Mouse (Mus musculus): ENCODE results near the gene Vmp1. TPM values are rescaled to one million over a fixed set of nuclear protein-coding genes. Genes with fewer than 3 reads are reported as not detected.

Gene Vmp1
- polyA plus RNA-seq, 1 experiment from 2014 or later = 97.9 TPM

GRCm38 (mm10) chr11:86591301-86591845 lies 92.3 kb downstream of the Vmp1 start:
- DNase-seq (ENCODE audit: low spot score) = no peak
- peaks cover 22% of the 10 kb centered on the region for H3K4me1 ChIP-seq
- H3K4me3 ChIP-seq = no peak overlapping the region
- peaks cover 4% of the 10 kb centered on the region; the same call in 1 of the 2 replicates for H3K36me3 ChIP-seq
- no peak overlapping the region for H3K27ac ChIP-seq
- H3K27me3 ChIP-seq (ENCODE audit: low read depth, poor library complexity, severe bottlenecking) = no peaks in the 10 kb centered on the region
- H3K9me3 ChIP-seq (replicated peaks) = no peaks in the 10 kb centered on the region
- 88% methylated on average over 4 of the region's 4 CpGs for WGBS

- Histone ChIP-seq H3K9me3 (replicated peaks) (no peaks in the 10 kb centered on the region), H3K27me3 (ENCODE audit: low read depth, poor library complexity, severe bottlenecking) (no peaks in the 10 kb centered on the region), H3K4me3 (no peak overlapping the region), H3K36me3 (peaks cover 4% of the 10 kb centered on the region; the same call in 1 of the 2 replicates), H3K4me1 (peaks cover 24% of the 10 kb centered on the region), H3K27ac (no peak overlapping the region)
- WGBS = 95% methylated on average over 10 of the region's 10 CpGs
- DNase-seq (ENCODE audit: low spot score) = no peak
Observed at GRCm38 (mm10) chr11:86590579-86590978, 93.1 kb downstream of the Vmp1 start.

- Histone ChIP-seq H3K27me3 (ENCODE audit: low read depth, poor library complexity, severe bottlenecking) (no peaks in the 10 kb centered on the region), H3K27ac (no peak overlapping the region), H3K9me3 (replicated peaks) (no peaks in the 10 kb centered on the region), H3K4me1 (peaks cover 24% of the 10 kb centered on the region), H3K36me3 (peaks cover 6% of the 10 kb centered on the region; the same call in 1 of the 2 replicates), H3K4me3 (no peak overlapping the region)
- DNase-seq (ENCODE audit: low spot score) = no peak
- 91% methylated on average over 4 of the region's 4 CpGs for WGBS
Observed at GRCm38 (mm10) chr11:86590066-86590465, 93.6 kb downstream of the Vmp1 start.

- 93% methylated on average over 4 of the region's 4 CpGs for WGBS
- no peaks in the 10 kb centered on the region for H3K9me3 ChIP-seq (replicated peaks)
Observed at GRCm38 (mm10) chr11:86588583-86589298, 94.9 kb downstream of the Vmp1 start.

GRCm38 (mm10) chr11:86587830-86588229 lies 95.8 kb downstream of the Vmp1 start:
- Histone ChIP-seq H3K9me3 (replicated peaks) (no peaks in the 10 kb centered on the region), H3K36me3 (peaks cover 7% of the 10 kb centered on the region; the same call in 1 of the 2 replicates), H3K27me3 (ENCODE audit: low read depth, poor library complexity, severe bottlenecking) (no peaks in the 10 kb centered on the region), H3K27ac (no peak overlapping the region; the same call in 1 of the 2 replicates), H3K4me1 (peaks cover 19% of the 10 kb centered on the region), H3K4me3 (no peak overlapping the region)
- 47% methylated on average over 7 of the region's 7 CpGs for WGBS
- DNase-seq (ENCODE audit: low spot score) = no peak

More at GRCm38 (mm10) chr11:86588583-86589298, 94.9 kb downstream of the Vmp1 start:
- Histone ChIP-seq H3K27ac (no peak overlapping the region), H3K4me3 (no peak overlapping the region), H3K4me1 (peaks cover 24% of the 10 kb centered on the region), H3K36me3 (peaks cover 7% of the 10 kb centered on the region; the same call in 1 of the 2 replicates), H3K27me3 (ENCODE audit: low read depth, poor library complexity, severe bottlenecking) (no peaks in the 10 kb centered on the region)
- DNase-seq (ENCODE audit: low spot score) = no peak

GRCm38 (mm10) chr11:86586868-86587792 lies 96.5 kb downstream of the Vmp1 start:
- no peaks in the 10 kb centered on the region for H3K9me3 ChIP-seq (replicated peaks)
- peak; percentile 55 for DNase-seq (ENCODE audit: low spot score)

GRCm38 (mm10) chr11:86586177-86586867 lies 97.3 kb downstream of the Vmp1 start:
- peaks cover 9% of the 10 kb centered on the region for H3K36me3 ChIP-seq
- peak overlapping the region; percentile 24; the same call in 1 of the 2 replicates for H3K4me3 ChIP-seq
- no peaks in the 10 kb centered on the region for H3K27me3 ChIP-seq (ENCODE audit: low read depth, poor library complexity, severe bottlenecking)
- 27% methylated on average over 12 of the region's 12 CpGs for WGBS
- H3K27ac ChIP-seq = peak overlapping the region; percentile 58; the same call in 1 of the 2 replicates
- DNase-seq (ENCODE audit: low spot score) = no peak
- no peaks in the 10 kb centered on the region for H3K9me3 ChIP-seq (replicated peaks)
- peaks cover 19% of the 10 kb centered on the region for H3K4me1 ChIP-seq

More at GRCm38 (mm10) chr11:86586868-86587792, 96.5 kb downstream of the Vmp1 start:
- Histone ChIP-seq H3K27me3 (ENCODE audit: low read depth, poor library complexity, severe bottlenecking) (no peaks in the 10 kb centered on the region), H3K4me1 (peaks cover 19% of the 10 kb centered on the region), H3K27ac (peak overlapping the region; percentile 63), H3K4me3 (peak overlapping the region; percentile 24), H3K36me3 (peaks cover 10% of the 10 kb centered on the region)
- WGBS = 8% methylated on average over 15 of the region's 15 CpGs

- Histone ChIP-seq H3K27ac (no peak overlapping the region), H3K27me3 (ENCODE audit: low read depth, poor library complexity, severe bottlenecking) (no peaks in the 10 kb centered on the region), H3K4me1 (peaks cover 19% of the 10 kb centered on the region), H3K4me3 (no peak overlapping the region), H3K36me3 (peaks cover 9% of the 10 kb centered on the region), H3K9me3 (replicated peaks) (no peaks in the 10 kb centered on the region)
- DNase-seq (ENCODE audit: low spot score) = no peak
- 62% methylated on average over 3 of the region's 3 CpGs for WGBS
Observed at GRCm38 (mm10) chr11:86585598-86585984, 98.0 kb downstream of the Vmp1 start.

- Histone ChIP-seq H3K4me3 (no peak overlapping the region), H3K27ac (no peak overlapping the region), H3K27me3 (ENCODE audit: low read depth, poor library complexity, severe bottlenecking) (no peaks in the 10 kb centered on the region), H3K9me3 (replicated peaks) (no peaks in the 10 kb centered on the region), H3K36me3 (peaks cover 9% of the 10 kb centered on the region), H3K4me1 (peaks cover 19% of the 10 kb centered on the region)
- WGBS = 85% methylated on average over 7 of the region's 7 CpGs
- DNase-seq (ENCODE audit: low spot score) = no peak
Observed at GRCm38 (mm10) chr11:86584898-86585597, 98.6 kb downstream of the Vmp1 start.

GRCm38 (mm10) chr11:86583990-86584897 lies 99.4 kb downstream of the Vmp1 start:
- DNase-seq (ENCODE audit: low spot score) = no peak
- no peak overlapping the region for H3K27ac ChIP-seq
- H3K4me1 ChIP-seq = peaks cover 27% of the 10 kb centered on the region
- H3K4me3 ChIP-seq = no peak overlapping the region
- 94% methylated on average over 14 of the region's 14 CpGs for WGBS
- no peaks in the 10 kb centered on the region for H3K9me3 ChIP-seq (replicated peaks)
- peaks cover 9% of the 10 kb centered on the region for H3K36me3 ChIP-seq
- no peaks in the 10 kb centered on the region for H3K27me3 ChIP-seq (ENCODE audit: low read depth, poor library complexity, severe bottlenecking)

GRCm38 (mm10) chr11:86583313-86583825 lies 100.3 kb downstream of the Vmp1 start:
- 90% methylated on average over 3 of the region's 3 CpGs for WGBS
- Histone ChIP-seq H3K9me3 (replicated peaks) (no peaks in the 10 kb centered on the region), H3K27me3 (ENCODE audit: low read depth, poor library complexity, severe bottlenecking) (no peaks in the 10 kb centered on the region), H3K4me1 (peaks cover 34% of the 10 kb centered on the region), H3K4me3 (no peak overlapping the region), H3K27ac (no peak overlapping the region), H3K36me3 (peaks cover 9% of the 10 kb centered on the region)
- DNase-seq (ENCODE audit: low spot score) = no peak

Data from limb, embryonic 10.5 days (tissue).